Mouse (Mus musculus): ENCODE measurements around the gene Lrrc8d.

DNA sequence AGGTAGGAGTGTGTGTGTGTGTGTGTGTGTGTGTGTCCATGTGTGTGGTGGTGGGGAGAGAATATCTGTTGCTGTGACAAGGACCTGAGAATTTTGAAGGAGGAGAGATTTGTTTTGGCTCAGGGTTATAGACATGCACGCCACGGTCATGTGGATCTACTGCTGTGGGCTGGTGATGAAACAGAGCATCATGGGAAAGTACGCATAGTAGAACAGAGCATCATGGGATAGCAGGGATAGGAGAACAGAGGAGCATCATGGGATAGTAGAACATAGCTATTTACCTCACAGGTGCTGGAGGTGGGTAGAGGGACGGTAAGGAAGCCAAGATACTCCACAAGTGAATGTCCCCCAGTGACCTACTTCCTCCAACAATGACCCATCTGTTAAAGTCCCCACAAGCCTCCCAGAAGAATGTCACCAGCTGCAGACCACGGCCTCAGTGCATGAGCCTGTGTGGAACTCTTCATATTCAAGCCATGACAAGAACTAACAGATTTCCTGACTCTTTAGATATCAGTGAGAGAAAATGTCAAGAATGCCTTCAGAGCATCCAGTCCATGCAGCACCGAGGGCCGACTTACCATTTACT, 5.3 kb upstream of the Lrrc8d start:
- TF ChIP-seq CTCF (IDR thresholded peaks at IDR 0.05; ENCODE audit: low read depth) (no peak), EP300 (IDR thresholded peaks at IDR 0.05; ENCODE audit: low read depth) (no peak)

All from heart, postnatal 0 days (tissue).